Mouse (Mus musculus) CH12.LX (cell line): ENCODE data around the gene Pex14. TPM values are rescaled to one million over a fixed set of nuclear protein-coding genes. Genes with fewer than 3 reads are reported as not detected.

Source experiments
- DNase-seq: peaks from one replicate; pipeline ENCODE4 v3.0.0-alpha.2; 2013; ENCODE audit errors: extremely low read depth
- H3K27ac ChIP-seq: 2 replicates; pipeline ENCODE4 v1.5.1; 2012; ENCODE audit warnings: low read depth, mild to moderate bottlenecking, control low read depth, moderate library complexity; ENCODE audit not compliant: insufficient read depth
- H3K27me3 ChIP-seq: replicated peaks from 2 replicates; pipeline ENCODE3; 2012; ENCODE audit warnings: inconsistent platforms
- H3K36me3 ChIP-seq, 2 experiments: replicated peaks in 1 of 2; 2 replicates each; pipeline versions ENCODE3 to v1.6.1; 2012; ENCODE audit warnings: inconsistent platforms in 1 of 2, low read length in 1 of 2, mild to moderate bottlenecking in 1 of 2, mixed read lengths in 1 of 2, moderate library complexity in 1 of 2; ENCODE audit not compliant: control insufficient read depth in 1 of 2, insufficient read depth in 1 of 2
- H3K4me1 ChIP-seq, 2 experiments: 2 replicates each; pipeline ENCODE4 v1.6.1; 2012; ENCODE audit warnings: inconsistent platforms in 1 of 2, moderate library complexity in 1 of 2; ENCODE audit not compliant: insufficient read depth in 2 of 2, control insufficient read depth in 1 of 2
- H3K4me2 ChIP-seq: 2 replicates; pipeline ENCODE4 v1.6.1; 2012; ENCODE audit warnings: low read depth, mild to moderate bottlenecking, control low read depth; ENCODE audit not compliant: poor library complexity, insufficient read depth, severe bottlenecking
- H3K4me3 ChIP-seq, 3 experiments: fragments of 150-350 bp in 1 of 3; sonication (generic) in 1 of 3; replicated peaks in 1 of 3; 2 replicates each; pipeline versions ENCODE3 to v1.5.1; 2011 to 2012; ENCODE audit warnings: low read depth in 2 of 3, low read length in 2 of 3, mild to moderate bottlenecking in 2 of 3, moderate library complexity in 2 of 3, control low read depth in 1 of 3, improper control_type of control experiment in 1 of 3, inconsistent platforms in 1 of 3, mixed read lengths in 1 of 3; ENCODE audit not compliant: poor library complexity in 1 of 3
- H3K79me2 ChIP-seq: replicated peaks from 2 replicates; pipeline ENCODE4 v1.6.1; 2012; ENCODE audit warnings: mild to moderate bottlenecking, moderate library complexity; ENCODE audit not compliant: control insufficient read depth, poor library complexity, insufficient read depth, severe bottlenecking; ENCODE audit errors: extremely low read depth
- H3K9ac ChIP-seq: 2 replicates; pipeline ENCODE4 v1.6.1; 2012; ENCODE audit warnings: low read depth, mild to moderate bottlenecking, control low read depth, moderate library complexity; ENCODE audit not compliant: insufficient read depth
- H3K9me3 ChIP-seq: replicated peaks from 2 replicates; pipeline ENCODE3; 2012; ENCODE audit warnings: low read length, inconsistent platforms, mixed read lengths
- BHLHE40 ChIP-seq: IDR thresholded peaks from 2 replicates; pipeline ENCODE4 v1.6.1; 2011; ENCODE audit warnings: mild to moderate bottlenecking, low read depth, low read length, improper control_type of control experiment
- CHD1 ChIP-seq: IDR thresholded peaks from 2 replicates; pipeline ENCODE4 v1.6.1; 2012; ENCODE audit warnings: low read depth, low read length, improper control_type of control experiment, inconsistent platforms
- CHD2 ChIP-seq: IDR thresholded peaks from 2 replicates; pipeline ENCODE4 v1.6.1; 2011; ENCODE audit warnings: low read length, improper control_type of control experiment
- CTCF ChIP-seq, 2 experiments: IDR thresholded peaks in 1 of 2; conservative IDR thresholded peaks in 1 of 2; 2 replicates each; pipeline ENCODE4 v1.5.1; 2011 to 2012; ENCODE audit warnings: low read depth in 2 of 2, low read length in 2 of 2, improper control_type of control experiment in 1 of 2, inconsistent platforms in 1 of 2, mild to moderate bottlenecking in 1 of 2, moderate library complexity in 1 of 2
- ELF1 ChIP-seq: IDR thresholded peaks from 2 replicates; pipeline ENCODE4 v1.6.1; 2014; ENCODE audit warnings: low read depth, mild to moderate bottlenecking, inconsistent platforms, low read length, improper control_type of control experiment
- HCFC1 ChIP-seq: IDR thresholded peaks from 2 replicates; pipeline ENCODE4 v1.6.1; 2012; ENCODE audit warnings: low read depth, mild to moderate bottlenecking, inconsistent platforms, low read length, improper control_type of control experiment
- IRF4 ChIP-seq: IDR thresholded peaks from 2 replicates; pipeline ENCODE4 v1.6.1; 2014; ENCODE audit warnings: low read depth, mild to moderate bottlenecking, inconsistent platforms, low read length, improper control_type of control experiment
- JUN ChIP-seq: IDR thresholded peaks from 2 replicates; pipeline ENCODE4 v1.6.1; 2011; ENCODE audit warnings: low read depth, mild to moderate bottlenecking, low read length, improper control_type of control experiment, moderate library complexity; ENCODE audit not compliant: insufficient read depth
- KAT2A ChIP-seq: IDR thresholded peaks from 2 replicates; pipeline ENCODE4 v1.6.1; 2012; ENCODE audit warnings: low read length, improper control_type of control experiment, inconsistent platforms; ENCODE audit not compliant: insufficient replicate concordance
- MAFK ChIP-seq: IDR thresholded peaks from 2 replicates; pipeline ENCODE4 v1.6.1; 2011; ENCODE audit warnings: low read length, improper control_type of control experiment; ENCODE audit not compliant: insufficient replicate concordance
- MAX ChIP-seq: IDR thresholded peaks from 2 replicates; pipeline ENCODE4 v1.6.1; 2011; ENCODE audit warnings: low read length, improper control_type of control experiment
- MAZ ChIP-seq: IDR thresholded peaks from 2 replicates; pipeline ENCODE4 v1.6.1; 2012; ENCODE audit warnings: low read depth, mild to moderate bottlenecking, inconsistent platforms, low read length, improper control_type of control experiment, moderate library complexity
- MEF2A ChIP-seq: IDR thresholded peaks from 2 replicates; pipeline ENCODE4 v1.6.1; 2014; ENCODE audit warnings: low read depth, mild to moderate bottlenecking, inconsistent platforms, low read length, improper control_type of control experiment, borderline replicate concordance
- MXI1 ChIP-seq: IDR thresholded peaks from 2 replicates; pipeline ENCODE4 v1.6.1; 2011; ENCODE audit warnings: mild to moderate bottlenecking, low read depth, low read length, improper control_type of control experiment
- MYC ChIP-seq: IDR thresholded peaks from 2 replicates; pipeline ENCODE4 v1.6.1; 2011; ENCODE audit warnings: low read depth, mild to moderate bottlenecking, improper control_type of control experiment, low read length
- NELFE ChIP-seq: IDR thresholded peaks from 2 replicates; pipeline ENCODE4 v1.6.1; 2011; ENCODE audit warnings: low read depth, low read length, improper control_type of control experiment
- NRF1 ChIP-seq: IDR thresholded peaks from 2 replicates; pipeline ENCODE4 v1.6.1; 2014; ENCODE audit warnings: low read depth, mild to moderate bottlenecking, inconsistent platforms, low read length, improper control_type of control experiment, moderate library complexity
- PAX5 ChIP-seq: IDR thresholded peaks from 2 replicates; pipeline ENCODE4 v1.6.1; 2012; ENCODE audit warnings: low read length, inconsistent platforms, mixed read lengths
- POLR2A ChIP-seq: IDR thresholded peaks from 2 replicates; pipeline ENCODE4 v1.6.1; 2011; ENCODE audit warnings: low read depth, mild to moderate bottlenecking, improper control_type of control experiment, low read length
- POLR2AphosphoS2 ChIP-seq: IDR thresholded peaks from 2 replicates; pipeline ENCODE4 v1.6.1; 2011; ENCODE audit warnings: low read depth, low read length, improper control_type of control experiment
- RAD21 ChIP-seq: IDR thresholded peaks from 2 replicates; pipeline ENCODE4 v1.6.1; 2011; ENCODE audit warnings: low read depth, mild to moderate bottlenecking, low read length, improper control_type of control experiment, moderate library complexity
- RCOR1 ChIP-seq: conservative IDR thresholded peaks from 2 replicates; pipeline ENCODE4 v1.6.1; 2012; ENCODE audit warnings: low read depth, mild to moderate bottlenecking, inconsistent platforms, low read length, improper control_type of control experiment
- SIN3A ChIP-seq: IDR thresholded peaks from 2 replicates; pipeline ENCODE4 v1.6.1; 2012; ENCODE audit warnings: low read length, improper control_type of control experiment, inconsistent platforms
- SMC3 ChIP-seq: IDR thresholded peaks from 2 replicates; pipeline ENCODE4 v1.6.1; 2011; ENCODE audit warnings: low read depth, low read length, improper control_type of control experiment
- TCF12 ChIP-seq: IDR thresholded peaks from 2 replicates; pipeline ENCODE4 v1.6.1; 2014; ENCODE audit warnings: low read depth, mild to moderate bottlenecking, inconsistent platforms, low read length, improper control_type of control experiment
- UBTF ChIP-seq: IDR thresholded peaks from 2 replicates; pipeline ENCODE4 v1.6.1; 2012; ENCODE audit warnings: low read depth, mild to moderate bottlenecking, inconsistent platforms, low read length, improper control_type of control experiment, moderate library complexity
- ZC3H11A ChIP-seq: IDR thresholded peaks from 2 replicates; pipeline ENCODE4 v1.6.1; 2012; ENCODE audit warnings: low read depth, mild to moderate bottlenecking, inconsistent platforms, low read length, improper control_type of control experiment
- ZKSCAN1 ChIP-seq: IDR thresholded peaks from 2 replicates; pipeline ENCODE4 v1.6.1; 2012; ENCODE audit warnings: low read depth, inconsistent platforms, low read length, improper control_type of control experiment, borderline replicate concordance
- ZMIZ1 ChIP-seq: IDR thresholded peaks from 2 replicates; pipeline ENCODE4 v1.6.1; 2012; ENCODE audit warnings: low read depth, mild to moderate bottlenecking, inconsistent platforms, low read length, improper control_type of control experiment
- dilution Hi-C: fragments of 300-500 bp; cut with MboI; formaldehyde crosslinking; loops from 2 replicates; pipeline ENCODE4 v1.14.3; 2020; ENCODE audit warnings: low sequenced_read_pairs; ENCODE audit not compliant: extremely low pct_unique_long_range_greater_than_20kb, extremely low pct_ligation_motif_present
- in situ Hi-C: fragments of 300-500 bp; cut with MboI; formaldehyde crosslinking; loops from 3 replicates; pipeline ENCODE4 v1.14.3; 2019; ENCODE audit warnings: low sequenced_read_pairs, low pct_ligation_motif_present, low pct_unique_long_range_greater_than_20kb, mixed read lengths
- polyA plus RNA-seq: library from polyadenylated mRNA; unstranded; fragments of >175 nt; gene quantifications from 2 replicates; pipeline ENCODE4 v1.2.1, GENCODE M21; 2012; ENCODE audit warnings: low read depth; ENCODE audit not compliant: insufficient read length
- total RNA-seq, 2 experiments: library from RNA; depleted of rRNA; stranded (reverse); fragments of 300-350 nt in 1 of 2; fragments of >200 nt in 1 of 2; gene quantifications; 2 replicates each; pipeline ENCODE4 v1.2.3; 2012 to 2014

The Pex14 gene
- total and polyA plus RNA-seq, 3 experiments: 48.5 to 67.7 (median 63.6) TPM

DNA sequence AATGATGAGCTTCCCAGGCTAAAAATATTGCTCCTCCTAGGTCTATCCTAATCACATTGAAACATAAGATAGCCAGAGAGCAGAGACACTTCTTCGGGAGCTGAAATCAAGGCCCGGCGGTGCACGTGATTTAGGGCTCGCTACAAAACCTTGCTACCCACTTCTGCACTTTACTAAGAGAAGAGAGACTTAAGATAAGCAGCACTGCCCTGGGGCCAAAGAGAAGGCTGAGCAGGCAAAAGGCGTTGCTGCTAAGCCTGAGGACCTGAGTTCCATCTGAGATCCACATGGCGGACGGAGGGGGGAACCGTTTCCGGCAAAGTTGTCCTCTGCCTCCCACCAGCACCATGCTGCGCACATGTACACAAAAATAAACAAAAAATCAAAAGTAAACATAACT, 1.1 kb downstream of the Pex14 start:
- H3K27me3 ChIP-seq: no peaks in the 10 kb centered on the region
- H3K27ac ChIP-seq: no peak overlapping the region
- DNase-seq: peak; percentile 25
- peaks cover 6 to 21% of the 10 kb centered on the region in 2 experiments; a peak in 3 of 4 replicates for H3K4me1 ChIP-seq
- in situ Hi-C loops (no loop called here), dilution Hi-C loops (no loop called here)
- H3K36me3 ChIP-seq: peaks cover 2 to 23% of the 10 kb centered on the region in 2 experiments
- H3K9me3 ChIP-seq: no peaks in the 10 kb centered on the region
- peak overlapping the region; percentile 62 for H3K4me2 ChIP-seq
- peak overlapping the region; percentile 91 to 99 (median 99) for H3K4me3 ChIP-seq
- peak overlapping the region; percentile 70 for H3K9ac ChIP-seq
- H3K79me2 ChIP-seq: peaks cover 36% of the 10 kb centered on the region
- TF ChIP-seq ZKSCAN1: no peak
- no peak for TF ChIP-seq IRF4
- TF ChIP-seq ZC3H11A: no peak
- TF ChIP-seq CTCF (conservative IDR thresholded peaks at IDR 0.05 in 1 of 2, IDR thresholded peaks at IDR 0.05 in 1 of 2; ENCODE audit: low read depth in 2 of 2, low read length in 2 of 2): no peak
- TF ChIP-seq NELFE: no peak
- TF ChIP-seq BHLHE40: peak; percentile 78
- TF ChIP-seq CHD2: no peak
- TF ChIP-seq JUN: no peak
- TF ChIP-seq TCF12: no peak
- no peak for TF ChIP-seq MEF2A
- TF ChIP-seq SIN3A: no peak
- TF ChIP-seq MYC: peak; percentile 89
- no peak for TF ChIP-seq RCOR1
- TF ChIP-seq MAFK: no peak
- TF ChIP-seq RAD21: no peak
- no peak for TF ChIP-seq SMC3
- TF ChIP-seq MXI1: peak; percentile 75
- no peak for TF ChIP-seq ELF1
- 0 out of 2 replicates have a peak, but pooled peaks have one; percentile 19 for TF ChIP-seq NRF1
- TF ChIP-seq MAX: peak; percentile 64; the same call in 1 of the 2 replicates
- no peak for TF ChIP-seq UBTF
- TF ChIP-seq PAX5: no peak
- TF ChIP-seq HCFC1: no peak
- no peak for TF ChIP-seq POLR2AphosphoS2
- TF ChIP-seq POLR2A: no peak
- no peak for TF ChIP-seq ZMIZ1
- TF ChIP-seq KAT2A: no peak
- no peak for TF ChIP-seq CHD1
- TF ChIP-seq MAZ: no peak
